Mouse (Mus musculus) MEL (cell line): ENCODE data around the gene Sin3b. TPM values are rescaled to one million over a fixed set of nuclear protein-coding genes. Genes with fewer than 3 reads are reported as not detected.
A peak's percentile ranks its signal among the peaks of the same experiment; 100 is the strongest.

Experiments used
- DNase-seq: peaks from one replicate; pipeline ENCODE4 v3.0.0; 2011; ENCODE audit warnings: low read depth, low spot score
- H3K27ac ChIP-seq: 2 replicates; pipeline ENCODE4 v1.5.1; 2012; ENCODE audit warnings: low read depth, mild to moderate bottlenecking, control low read depth, low read length, moderate library complexity; ENCODE audit not compliant: control insufficient read depth
- H3K27me3 ChIP-seq, 2 experiments: fragments of 150-350 bp in 1 of 2; sonication (generic) in 1 of 2; 2 replicates each; pipeline ENCODE4 v1.6.1; 2012; ENCODE audit warnings: low read length in 2 of 2, mild to moderate bottlenecking in 2 of 2, improper control_type of control experiment in 1 of 2, moderate library complexity in 1 of 2; ENCODE audit not compliant: insufficient read depth in 2 of 2, control insufficient read depth in 1 of 2
- H3K36me3 ChIP-seq, 2 experiments: 2 replicates each; pipeline ENCODE4 v1.6.1; 2012 to 2014; ENCODE audit warnings: low read length in 2 of 2, improper control_type of control experiment in 1 of 2, inconsistent platforms in 1 of 2, mild to moderate bottlenecking in 1 of 2; ENCODE audit not compliant: insufficient read depth in 2 of 2, control insufficient read depth in 1 of 2
- H3K4me1 ChIP-seq, 2 experiments: fragments of 150-350 bp in 1 of 2; sonication (generic) in 1 of 2; 2 replicates each; pipeline ENCODE4 v1.6.1; 2012; ENCODE audit warnings: low read length in 2 of 2, improper control_type of control experiment in 1 of 2, mild to moderate bottlenecking in 1 of 2; ENCODE audit not compliant: insufficient read depth in 2 of 2, control insufficient read depth in 1 of 2
- H3K4me3 ChIP-seq, 2 experiments: fragments of 150-350 bp in 1 of 2; sonication (generic) in 1 of 2; 2 replicates each; pipeline ENCODE4 v1.5.1; 2012; ENCODE audit warnings: low read depth in 2 of 2, low read length in 2 of 2, mild to moderate bottlenecking in 2 of 2, moderate library complexity in 2 of 2, control low read depth in 1 of 2, improper control_type of control experiment in 1 of 2; ENCODE audit not compliant: control insufficient read depth in 1 of 2, insufficient read depth in 1 of 2
- H3K79me2 ChIP-seq: 2 replicates; pipeline ENCODE4 v1.6.1; 2012; ENCODE audit warnings: mild to moderate bottlenecking, low read length, moderate library complexity; ENCODE audit not compliant: control insufficient read depth, poor library complexity, insufficient read depth
- H3K9ac ChIP-seq: 2 replicates; pipeline ENCODE4 v1.6.1; 2012; ENCODE audit warnings: low read depth, mild to moderate bottlenecking, control low read depth, low read length, moderate library complexity; ENCODE audit not compliant: control insufficient read depth, poor library complexity, severe bottlenecking
- H3K9me3 ChIP-seq: fragments of 150-350 bp; sonication (generic); replicated peaks from 2 replicates; pipeline ENCODE4 v1.6.1; 2012; ENCODE audit warnings: mild to moderate bottlenecking, low read length, improper control_type of control experiment, moderate library complexity; ENCODE audit not compliant: insufficient read depth
- BHLHE40 ChIP-seq: IDR thresholded peaks from 2 replicates; pipeline ENCODE4 v1.6.1; 2012; ENCODE audit warnings: low read depth, mild to moderate bottlenecking, inconsistent platforms, low read length, improper control_type of control experiment, borderline replicate concordance
- CHD1 ChIP-seq: IDR thresholded peaks from 2 replicates; pipeline ENCODE4 v1.6.1; 2012; ENCODE audit warnings: low read depth, mild to moderate bottlenecking, inconsistent platforms, low read length, improper control_type of control experiment
- CTCF ChIP-seq, 3 experiments: IDR thresholded peaks in 2 of 3; conservative IDR thresholded peaks in 1 of 3; 2 replicates each; pipeline ENCODE4 v1.5.1; 2011 to 2012; ENCODE audit warnings: low read length in 3 of 3, low read depth in 2 of 3, mild to moderate bottlenecking in 2 of 3, improper control_type of control experiment in 1 of 3, inconsistent platforms in 1 of 3, mixed read lengths in 1 of 3, moderate library complexity in 1 of 3; ENCODE audit not compliant: control insufficient read depth in 1 of 3, insufficient read depth in 1 of 3, poor library complexity in 1 of 3, severe bottlenecking in 1 of 3
- ELF1 ChIP-seq: IDR thresholded peaks from 2 replicates; pipeline ENCODE4 v1.6.1; 2014; ENCODE audit warnings: low read depth, mild to moderate bottlenecking, inconsistent platforms, low read length, improper control_type of control experiment, moderate library complexity
- MAZ ChIP-seq: IDR thresholded peaks from 2 replicates; pipeline ENCODE4 v1.6.1; 2012; ENCODE audit warnings: low read depth, mild to moderate bottlenecking, inconsistent platforms, low read length, improper control_type of control experiment
- MEF2A ChIP-seq: IDR thresholded peaks from 2 replicates; pipeline ENCODE4 v1.6.1; 2014; ENCODE audit warnings: low read depth, mild to moderate bottlenecking, inconsistent platforms, low read length, improper control_type of control experiment; ENCODE audit not compliant: poor library complexity, insufficient replicate concordance, severe bottlenecking; ENCODE audit errors: extremely low read depth
- MXI1 ChIP-seq: IDR thresholded peaks from 2 replicates; pipeline ENCODE4 v1.6.1; 2011; ENCODE audit warnings: mild to moderate bottlenecking, low read depth, low read length, improper control_type of control experiment
- NRF1 ChIP-seq: IDR thresholded peaks from 2 replicates; pipeline ENCODE4 v1.6.1; 2014; ENCODE audit warnings: low read depth, mild to moderate bottlenecking, inconsistent platforms, low read length, improper control_type of control experiment, moderate library complexity; ENCODE audit not compliant: poor library complexity, insufficient read depth, severe bottlenecking
- POLR2A ChIP-seq, 2 experiments: IDR thresholded peaks; 2 replicates each; pipeline ENCODE4 v1.6.1; 2011 to 2012; ENCODE audit warnings: low read length in 2 of 2, mild to moderate bottlenecking in 2 of 2, control low read depth in 1 of 2, improper control_type of control experiment in 1 of 2, low read depth in 1 of 2, moderate library complexity in 1 of 2; ENCODE audit not compliant: control insufficient read depth in 1 of 2, insufficient read depth in 1 of 2, poor library complexity in 1 of 2
- RAD21 ChIP-seq: IDR thresholded peaks from 2 replicates; pipeline ENCODE4 v1.6.1; 2011; ENCODE audit warnings: mild to moderate bottlenecking, low read depth, low read length, improper control_type of control experiment
- RCOR1 ChIP-seq: IDR thresholded peaks from 2 replicates; pipeline ENCODE4 v1.6.1; 2012; ENCODE audit warnings: low read depth, mild to moderate bottlenecking, inconsistent platforms, low read length, improper control_type of control experiment
- TBP ChIP-seq: IDR thresholded peaks from 2 replicates; pipeline ENCODE4 v1.8.0; 2011; ENCODE audit warnings: low read depth, low read length, improper control_type of control experiment
- UBTF ChIP-seq: IDR thresholded peaks from 2 replicates; pipeline ENCODE4 v1.6.1; 2012; ENCODE audit warnings: low read depth, mild to moderate bottlenecking, inconsistent platforms, low read length, improper control_type of control experiment, moderate library complexity, borderline replicate concordance; ENCODE audit not compliant: insufficient read depth
- USF2 ChIP-seq, 2 experiments: IDR thresholded peaks; 2 replicates each; pipeline ENCODE4 v1.6.1; 2011 to 2012; ENCODE audit warnings: improper control_type of control experiment in 2 of 2, low read length in 2 of 2, borderline replicate concordance in 1 of 2, inconsistent platforms in 1 of 2, low read depth in 1 of 2, mild to moderate bottlenecking in 1 of 2; ENCODE audit not compliant: insufficient read depth in 1 of 2
- ZC3H11A ChIP-seq: IDR thresholded peaks from 2 replicates; pipeline ENCODE4 v1.6.1; 2012; ENCODE audit warnings: low read depth, mild to moderate bottlenecking, inconsistent platforms, low read length, improper control_type of control experiment
- ZKSCAN1 ChIP-seq: IDR thresholded peaks from 2 replicates; pipeline ENCODE4 v1.6.1; 2012; ENCODE audit warnings: low read depth, mild to moderate bottlenecking, inconsistent platforms, low read length, improper control_type of control experiment, moderate library complexity
- polyA plus RNA-seq, 2 experiments: library from polyadenylated mRNA; stranded (reverse) in 1 of 2; unstranded in 1 of 2; fragments of >175 nt in 1 of 2; fragments of >200 nt in 1 of 2; gene quantifications; 2 replicates each; pipeline versions ENCODE4 v1.2.1 to v1.2.4; 2012; ENCODE audit warnings: low replicate concordance in 2 of 2, low read depth in 1 of 2; ENCODE audit not compliant: insufficient read length in 2 of 2, insufficient read depth in 1 of 2, missing spikeins in 1 of 2
- total RNA-seq: library from RNA; depleted of rRNA; stranded (reverse); fragments of 300-350 nt; gene quantifications from 2 replicates; pipeline ENCODE4 v1.2.3, GENCODE M21; 2012

The Sin3b gene
- total and polyA plus RNA-seq, 3 experiments, result 115 to 139 TPM; not detected in 1

DNA sequence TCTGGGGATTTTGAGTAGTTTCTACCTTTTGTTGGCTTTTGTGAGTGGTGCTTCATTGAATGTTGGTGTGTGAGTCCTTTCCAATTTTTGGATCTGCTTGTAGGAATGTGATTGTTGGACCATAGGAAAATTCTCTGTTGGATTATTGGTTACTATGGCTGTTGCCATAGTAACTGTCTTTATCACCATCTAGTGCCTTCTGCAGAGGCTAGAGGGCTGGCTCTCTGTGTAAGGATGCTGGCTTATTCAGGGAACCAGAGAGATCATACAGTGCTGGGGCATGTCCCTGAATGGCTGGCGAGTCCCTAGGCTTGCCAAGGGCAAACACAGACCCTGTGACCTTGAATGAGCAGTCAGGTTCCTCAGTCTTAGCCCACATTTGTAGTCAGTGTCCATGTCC is 5.6 kb downstream of the Sin3b start:
- Histone ChIP-seq H3K9me3 (no peaks in the 10 kb centered on the region), H3K4me3 (no peak overlapping the region), H3K9ac (no peak overlapping the region), H3K4me1 (peaks cover 0 to 10% of the 10 kb centered on the region in 2 experiments; a peak in 3 of 4 replicates), H3K79me2 (peaks cover 5% of the 10 kb centered on the region), H3K27me3 (no peaks in the 10 kb centered on the region), H3K36me3 (peaks cover 5 to 9% of the 10 kb centered on the region in 2 experiments), H3K27ac (no peak overlapping the region)
- DNase-seq, result no peak
- no peak for TF ChIP-seq MEF2A
- TF ChIP-seq NRF1, result no peak
- no peak for TF ChIP-seq ELF1

DNA sequence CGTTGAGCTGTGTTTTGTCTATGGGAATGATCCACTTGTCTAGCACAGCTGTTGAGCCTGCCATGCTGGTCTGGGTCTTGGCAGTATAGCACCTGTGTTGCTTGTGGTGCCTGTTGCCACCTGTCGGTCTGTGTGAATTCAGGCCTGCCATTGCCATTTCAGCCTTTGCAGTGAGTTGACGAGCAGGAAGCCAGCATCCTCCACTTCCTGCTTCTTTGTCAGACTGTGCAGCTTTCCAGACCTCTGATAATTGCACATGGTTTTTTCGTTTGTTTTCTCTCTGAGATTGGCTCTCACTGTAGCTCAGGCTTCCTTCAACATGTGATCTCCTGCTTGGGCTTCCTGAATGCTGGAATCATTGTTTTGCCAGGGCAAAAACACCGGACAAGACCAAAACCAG is 11.9 kb downstream of the Sin3b start:
- H3K4me1 ChIP-seq, result no peaks in the 10 kb centered on the region
- no peak overlapping the region for H3K27ac ChIP-seq
- no peaks in the 10 kb centered on the region for H3K79me2 ChIP-seq
- H3K36me3 ChIP-seq, result peaks cover 0 to 4% of the 10 kb centered on the region in 2 experiments; a peak in 1 of 4 replicates
- H3K4me3 ChIP-seq, result no peak overlapping the region
- H3K9me3 ChIP-seq, result no peaks in the 10 kb centered on the region
- H3K9ac ChIP-seq, result no peak overlapping the region
- TF ChIP-seq UBTF (no peak), POLR2A (IDR thresholded peaks at IDR 0.05; ENCODE audit: control insufficient read depth in 1 of 2, insufficient read depth in 1 of 2, low read depth in 1 of 2, low read length in 2 of 2, poor library complexity in 1 of 2) (peak in 1 of 2 experiments; percentile 24; a peak in 1 of 4 replicates)
- H3K27me3 ChIP-seq, result no peaks in the 10 kb centered on the region
- DNase-seq, result no peak

GRCm38 (mm10) chr8:72736868-72737267 is 13.8 kb downstream of the Sin3b start:
- H3K9me3 ChIP-seq, result no peaks in the 10 kb centered on the region
- TF ChIP-seq MXI1 (no peak), ZC3H11A (no peak), MEF2A (no peak), RAD21 (no peak), ZKSCAN1 (no peak), RCOR1 (no peak), ELF1 (no peak), CHD1 (no peak), USF2 (IDR thresholded peaks at IDR 0.05; ENCODE audit: borderline replicate concordance in 1 of 2, insufficient read depth in 1 of 2, low read depth in 1 of 2, low read length in 2 of 2) (no peak), MAZ (no peak), BHLHE40 (no peak), TBP (no peak), CTCF (IDR thresholded peaks at IDR 0.05 in 2 of 3, conservative IDR thresholded peaks at IDR 0.05 in 1 of 3; ENCODE audit: control insufficient read depth in 1 of 3, insufficient read depth in 1 of 3, low read depth in 2 of 3, low read length in 3 of 3, poor library complexity in 1 of 3, severe bottlenecking in 1 of 3) (no peak)

More at GRCm38 (mm10) chr8:72736868-72737267, 13.8 kb downstream of the Sin3b start:
- no peaks in the 10 kb centered on the region for H3K27me3 ChIP-seq
- H3K79me2 ChIP-seq, result no peaks in the 10 kb centered on the region
- no peak for DNase-seq
- H3K9ac ChIP-seq, result no peak overlapping the region
- no peak overlapping the region for H3K27ac ChIP-seq
- H3K4me3 ChIP-seq, result no peak overlapping the region
- no peaks in the 10 kb centered on the region for H3K4me1 ChIP-seq
- no peaks in the 10 kb centered on the region; a peak in 1 of 4 replicates for H3K36me3 ChIP-seq
